Mouse (Mus musculus) neutrophil, adult 5-6 weeks (primary cell): Measurements from ENCODE around the gene 3110001I22Rik. TPM values are rescaled to one million over a fixed set of nuclear protein-coding genes. Genes with fewer than 3 reads are reported as not detected.

Experiments used
- ATAC-seq: fragments of 151-379, 151-347 bp; 2 replicates; pipeline ENCODE4 v1.8.0; 2017; ENCODE audit warnings: mild to moderate bottlenecking, moderate TSS enrichment; ENCODE audit not compliant: insufficient number of reproducible peaks, poor library complexity, low FRiP score, severe bottlenecking; ENCODE audit errors: extremely low read depth
- total RNA-seq: library from RNA; stranded (forward); fragments of 200-1000 nt; gene quantifications from 2 replicates; pipeline ENCODE4 v1.2.3, GENCODE M21; 2017

3110001I22Rik gene
- total RNA-seq, 1 experiment from 2014 or later, result 22.3 TPM

DNA sequence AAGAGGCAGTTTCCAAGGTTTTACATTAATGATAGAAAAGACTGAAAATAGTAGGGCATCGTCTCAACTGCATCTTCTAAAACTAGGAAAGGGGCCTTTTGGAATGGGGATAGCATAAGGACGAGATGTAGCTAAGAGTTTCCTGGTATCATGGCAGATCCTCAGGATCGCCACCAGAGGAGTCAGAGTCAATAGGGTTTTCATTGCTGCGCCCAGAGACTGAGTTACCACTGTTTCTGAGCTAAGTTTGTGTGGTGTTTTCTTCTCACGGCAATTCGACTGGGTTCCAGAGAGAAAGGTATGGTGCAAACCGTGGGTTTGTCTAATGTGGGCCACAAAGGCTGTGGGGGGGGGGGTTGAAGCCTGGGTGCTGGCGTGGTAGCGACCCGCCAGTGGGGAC is 32.9 kb downstream of the 3110001I22Rik start:
- ATAC-seq, result no peak

- no peak for ATAC-seq
Measured at GRCm38 (mm10) chr16:13714910-13715309, 43.2 kb downstream of the 3110001I22Rik start.

GRCm38 (mm10) chr16:13716821-13717553 is 45.3 kb downstream of the 3110001I22Rik start:
- ATAC-seq, result 0 out of 2 replicates have a peak, but pooled peaks have one; percentile 23

- ATAC-seq, result no peak
Measured at GRCm38 (mm10) chr16:13722937-13723336, 51.2 kb downstream of the 3110001I22Rik start.

GRCm38 (mm10) chr16:13727811-13728335 is 56.1 kb downstream of the 3110001I22Rik start:
- no peak for ATAC-seq

Other genes starting within 250 kb of the 3110001I22Rik start
- gene Parn, start 3.8 kb upstream of the 3110001I22Rik start, total RNA-seq, result 29.1 and 34.5 TPM in 2 replicates
- 68.1 and 70.1 TPM in 2 replicates for gene Bfar, start 71 bp upstream of the 3110001I22Rik start, total RNA-seq
- gene Pla2g10, start 59.1 kb downstream of the 3110001I22Rik start, total RNA-seq, result not detected in 2 replicates
- 21.5 and 23.9 TPM in 2 replicates for gene Rrn3, start 108.8 kb downstream of the 3110001I22Rik start, total RNA-seq
- 55.7 and 61.1 TPM in 2 replicates for gene Ntan1, start 146.9 kb downstream of the 3110001I22Rik start, total RNA-seq
- 103 and 104 TPM in 2 replicates for gene Pdxdc1, start 231.2 kb downstream of the 3110001I22Rik start, total RNA-seq
- 0.37 and 0.47 TPM in 2 replicates for gene Mpv17l, start 231.2 kb downstream of the 3110001I22Rik start, total RNA-seq